Mouse (Mus musculus): ENCODE data around the gene Aff3.

GRCm38 (mm10) chr1:38582328-38582727 is 82.4 kb downstream of the Aff3 start:
- TF ChIP-seq CTCF (IDR thresholded peaks at IDR 0.05; ENCODE audit: low read depth) (no peak), EP300 (IDR thresholded peaks at IDR 0.05; ENCODE audit: low read depth) (no peak)

Data from heart, postnatal 0 days (tissue).